10 mouse cellular contexts compared by ENCODE assay signal in the genomic region with DNA sequence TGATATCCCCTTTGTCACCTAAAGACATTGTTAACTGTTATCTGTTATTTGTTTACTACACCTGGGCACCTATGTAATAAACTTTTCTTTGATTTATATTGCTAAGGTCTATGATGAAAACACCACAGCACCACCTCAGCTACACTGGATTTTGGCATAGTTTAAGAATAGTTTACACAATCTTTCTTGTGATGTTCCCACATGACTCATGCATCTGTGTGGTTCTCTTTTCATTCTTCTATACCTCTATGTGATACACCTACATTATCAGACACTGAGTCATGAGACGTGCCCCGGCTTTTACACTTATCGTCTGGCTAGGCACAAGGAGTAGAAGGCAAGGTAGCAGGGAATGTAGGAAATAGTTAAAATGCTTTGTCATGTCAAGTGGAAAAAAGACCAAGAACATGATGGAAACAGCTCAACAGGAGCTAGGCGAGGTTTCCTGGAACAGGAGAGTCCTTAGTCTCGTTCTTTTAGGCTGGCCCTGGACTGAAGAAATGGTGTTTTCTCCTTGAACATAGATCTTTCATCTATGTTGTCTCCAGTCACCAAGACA. TPM values are rescaled to one million over a fixed set of nuclear protein-coding genes. Genes with fewer than 3 reads are reported as not detected.
DNase-seq lines count a peak whose midpoint lies in the region; ATAC-seq and TF ChIP-seq lines count a peak whose summit lies in the region.
"Had no signal": no experiment of that assay in that cellular context is flagged by ENCODE, and none has a peak within 500 bp of the region (broad histone marks: within the 10 kb centered on the region; RNA-seq: fewer than 3 reads in every experiment).

No protein-coding gene starts in this region.

- DNase-seq in forebrain, embryonic 11.5 days (ENCODE audit: low spot score), result no peak
- no peak for DNase-seq in lung, postnatal 14 days
- DNase-seq in liver, embryonic 14.5 days (ENCODE audit: low read depth in 3 of 3, low spot score in 3 of 3), result no peak
- DNase-seq: cerebellum, adult 8-10 months; heart, postnatal 14 days had no signal

- no peak for ATAC-seq in forebrain, embryonic 11.5 days (replicated peaks; ENCODE audit: low FRiP score)
- ATAC-seq in forebrain, embryonic 16.5 days, result no peak
- no peak for ATAC-seq in lung, embryonic 16.5 days (ENCODE audit: low read depth)
- no peak for ATAC-seq in embryonic facial prominence, embryonic 13.5 days (ENCODE audit: insufficient number of reproducible peaks, insufficient read depth, low FRiP score, low TSS enrichment, low read depth)
- no peak for ATAC-seq in liver, embryonic 14.5 days (ENCODE audit: insufficient read depth)
- no peak for ATAC-seq in erythroblast, adult 5-6 weeks (replicated peaks; ENCODE audit: low FRiP score, poor library complexity, severe bottlenecking)
- no peak for ATAC-seq in erythroid progenitor cell, adult 5-6 weeks (replicated peaks; ENCODE audit: low FRiP score, poor library complexity, severe bottlenecking)

- no peak overlapping the region for H3K9ac ChIP-seq in forebrain, embryonic 11.5 days (ENCODE audit: low read length)
- no peak overlapping the region for H3K9ac ChIP-seq in forebrain, embryonic 16.5 days (replicated peaks; ENCODE audit: low read depth, low read length)
- H3K9ac ChIP-seq in lung, embryonic 16.5 days (ENCODE audit: low read length), result no peak overlapping the region
- no peak overlapping the region for H3K9ac ChIP-seq in embryonic facial prominence, embryonic 13.5 days
- H3K9ac ChIP-seq in liver, embryonic 14.5 days (replicated peaks), result peak overlapping the region; percentile 6

- H3K36me3 ChIP-seq in forebrain, embryonic 11.5 days (ENCODE audit: control insufficient read depth, insufficient read depth, low read length), result no peaks in the 10 kb centered on the region
- no peaks in the 10 kb centered on the region for H3K36me3 ChIP-seq in forebrain, embryonic 16.5 days (ENCODE audit: control insufficient read depth, insufficient read depth)
- H3K36me3 ChIP-seq in lung, embryonic 16.5 days (ENCODE audit: control insufficient read depth, insufficient read depth, low read length), result no peaks in the 10 kb centered on the region
- no peaks in the 10 kb centered on the region for H3K36me3 ChIP-seq in embryonic facial prominence, embryonic 13.5 days
- H3K36me3 ChIP-seq in liver, embryonic 14.5 days (replicated peaks; ENCODE audit: control insufficient read depth, insufficient read depth, low read depth), result no peaks in the 10 kb centered on the region

- H3K4me2 ChIP-seq in forebrain, embryonic 11.5 days (ENCODE audit: low read depth, low read length, severe bottlenecking), result no peak overlapping the region
- no peak overlapping the region for H3K4me2 ChIP-seq in forebrain, embryonic 16.5 days (ENCODE audit: low read length)
- H3K4me2 ChIP-seq in lung, embryonic 16.5 days (ENCODE audit: low read depth, low read length), result no peak overlapping the region
- no peak overlapping the region for H3K4me2 ChIP-seq in embryonic facial prominence, embryonic 13.5 days
- no peak overlapping the region for H3K4me2 ChIP-seq in liver, embryonic 14.5 days (ENCODE audit: low read depth)

- H3K27ac ChIP-seq in forebrain, embryonic 11.5 days (ENCODE audit: low read depth, low read length), result peak overlapping the region; percentile 97
- no peak overlapping the region for H3K27ac ChIP-seq in forebrain, embryonic 16.5 days (ENCODE audit: low read length)
- H3K27ac ChIP-seq in lung, embryonic 16.5 days (ENCODE audit: low read length), result 0 out of 2 replicates have a peak overlapping the region, but pooled peaks have one; percentile 1
- H3K27ac ChIP-seq in embryonic facial prominence, embryonic 13.5 days, result peak overlapping the region; percentile 93
- H3K27ac ChIP-seq in liver, embryonic 14.5 days, result peak overlapping the region; percentile 99

- no peaks in the 10 kb centered on the region for H3K9me3 ChIP-seq in forebrain, embryonic 11.5 days (ENCODE audit: control insufficient read depth, low read length)
- no peaks in the 10 kb centered on the region for H3K9me3 ChIP-seq in forebrain, embryonic 16.5 days (ENCODE audit: control insufficient read depth, low read length)
- no peaks in the 10 kb centered on the region for H3K9me3 ChIP-seq in lung, embryonic 16.5 days (ENCODE audit: control insufficient read depth, low read length)
- H3K9me3 ChIP-seq in embryonic facial prominence, embryonic 13.5 days, result no peaks in the 10 kb centered on the region
- H3K9me3 ChIP-seq in liver, embryonic 14.5 days (ENCODE audit: control insufficient read depth, low read length), result no peaks in the 10 kb centered on the region

- TF ChIP-seq EP300 in liver, embryonic 14.5 days (IDR thresholded peaks at IDR 0.05; ENCODE audit: low read depth), result no peak

- WGBS in forebrain, embryonic 11.5 days, result 92% methylated on average over 5 of the region's 5 CpGs
- WGBS in forebrain, embryonic 16.5 days, result 95% methylated on average over 5 of the region's 5 CpGs
- WGBS in lung, embryonic 16.5 days, result 86% methylated on average over 5 of the region's 5 CpGs
- WGBS in embryonic facial prominence, embryonic 13.5 days, result 90% methylated on average over 5 of the region's 5 CpGs
- 79% methylated on average over 5 of the region's 5 CpGs for WGBS in liver, embryonic 14.5 days (ENCODE audit: insufficient replicate concordance)

- TF ChIP-seq CTCF in liver, embryonic 14.5 days (IDR thresholded peaks at IDR 0.05; ENCODE audit: low read depth), result no peak

- no peaks in the 10 kb centered on the region for H3K27me3 ChIP-seq in forebrain, embryonic 11.5 days (ENCODE audit: control insufficient read depth, insufficient read depth, low read length)
- H3K27me3 ChIP-seq in forebrain, embryonic 16.5 days (replicated peaks; ENCODE audit: control insufficient read depth, insufficient read depth, low read length), result no peaks in the 10 kb centered on the region
- H3K27me3 ChIP-seq in lung, embryonic 16.5 days (ENCODE audit: control insufficient read depth, insufficient read depth, low read depth, low read length), result no peaks in the 10 kb centered on the region
- H3K27me3 ChIP-seq in embryonic facial prominence, embryonic 13.5 days, result no peaks in the 10 kb centered on the region
- no peaks in the 10 kb centered on the region for H3K27me3 ChIP-seq in liver, embryonic 14.5 days (ENCODE audit: control insufficient read depth, insufficient read depth, low read length)

- no peaks in the 10 kb centered on the region; the same call in 1 of the 2 replicates for H3K4me1 ChIP-seq in forebrain, embryonic 11.5 days (replicated peaks; ENCODE audit: control insufficient read depth, insufficient read depth, low read length)
- peaks cover 14% of the 10 kb centered on the region for H3K4me1 ChIP-seq in forebrain, embryonic 16.5 days (replicated peaks; ENCODE audit: control insufficient read depth, insufficient read depth, low read length)
- peaks cover 14% of the 10 kb centered on the region for H3K4me1 ChIP-seq in lung, embryonic 16.5 days (replicated peaks; ENCODE audit: control insufficient read depth, insufficient read depth, low read length)
- H3K4me1 ChIP-seq in embryonic facial prominence, embryonic 13.5 days, result peaks cover 21% of the 10 kb centered on the region; the same call in 1 of the 2 replicates
- H3K4me1 ChIP-seq in liver, embryonic 14.5 days (replicated peaks; ENCODE audit: control insufficient read depth in 2 of 2, insufficient read depth in 2 of 2, low read length in 1 of 2), result peaks cover 20 to 23% of the 10 kb centered on the region in 2 experiments

- no peak overlapping the region for H3K4me3 ChIP-seq in forebrain, embryonic 11.5 days (ENCODE audit: low read depth, low read length)
- H3K4me3 ChIP-seq in forebrain, embryonic 16.5 days (replicated peaks; ENCODE audit: low read length), result no peak overlapping the region
- H3K4me3 ChIP-seq in lung, embryonic 16.5 days (ENCODE audit: low read length), result no peak overlapping the region
- no peak overlapping the region for H3K4me3 ChIP-seq in embryonic facial prominence, embryonic 13.5 days
- no peak overlapping the region for H3K4me3 ChIP-seq in liver, embryonic 14.5 days (ENCODE audit: insufficient read depth in 1 of 2, low read depth in 2 of 2, low read length in 2 of 2)

RNA-seq across cellular contexts. Expression of a gene that starts 1.3 kb away (rescaled TPM):
- 59.7 and 63.1 TPM in 2 replicates for polyA plus RNA-seq in forebrain, embryonic 11.5 days (2014; fragmentation: Nextera tagmentation; extraction: Ambion mirVana)
- 14.5 and 16.2 TPM in 2 replicates for polyA plus RNA-seq in forebrain, embryonic 16.5 days (2015; fragmentation: Nextera tagmentation; extraction: Ambion mirVana)
- polyA plus RNA-seq in lung, embryonic 16.5 days (2015; fragmentation: Nextera tagmentation; extraction: Ambion mirVana), result 33.4 and 44.6 TPM in 2 replicates
- polyA plus RNA-seq in embryonic facial prominence, embryonic 13.5 days (2015; fragmentation: Nextera tagmentation; extraction: Ambion mirVana), result 53.1 and 58.6 TPM in 2 replicates
- 45.2 and 45.3 TPM in 2 replicates for polyA plus RNA-seq in liver, embryonic 14.5 days (2012; rRNA removed)
- 70.4 and 74.8 TPM in 2 replicates for polyA plus RNA-seq in liver, embryonic 14.5 days (2014; fragmentation: Nextera tagmentation; extraction: Ambion mirVana)
- 12.5 and 24.5 TPM in 2 replicates for total RNA-seq in erythroblast, adult 5-6 weeks (2015; ENCODE audit: low replicate concordance)
- total RNA-seq in erythroblast, adult 5-6 weeks (2017; ENCODE audit: low replicate concordance), result 1,181 and 1,326 TPM in 2 replicates
- 222 and 372 TPM in 2 replicates for total RNA-seq in erythroid progenitor cell, adult 5-6 weeks (2015; ENCODE audit: low replicate concordance)
- 5,516 and 10,292 TPM in 2 replicates for total RNA-seq in erythroid progenitor cell, adult 5-6 weeks (2017; ENCODE audit: low replicate concordance)

RNA-seq across cellular contexts. Expression of a gene that starts 2.4 kb away (rescaled TPM):
- polyA plus RNA-seq in forebrain, embryonic 11.5 days (2014; fragmentation: Nextera tagmentation; extraction: Ambion mirVana), result 11.7 and 15.4 TPM in 2 replicates
- polyA plus RNA-seq in forebrain, embryonic 16.5 days (2015; fragmentation: Nextera tagmentation; extraction: Ambion mirVana), result 4.9 and 6.7 TPM in 2 replicates
- 13.3 and 14.0 TPM in 2 replicates for polyA plus RNA-seq in lung, embryonic 16.5 days (2015; fragmentation: Nextera tagmentation; extraction: Ambion mirVana)
- 15.6 and 18.1 TPM in 2 replicates for polyA plus RNA-seq in embryonic facial prominence, embryonic 13.5 days (2015; fragmentation: Nextera tagmentation; extraction: Ambion mirVana)
- polyA plus RNA-seq in liver, embryonic 14.5 days (2012; rRNA removed), result 40.0 and 45.7 TPM in 2 replicates
- 8.9 and 11.4 TPM in 2 replicates for polyA plus RNA-seq in liver, embryonic 14.5 days (2014; fragmentation: Nextera tagmentation; extraction: Ambion mirVana)
- 179 and 183 TPM in 2 replicates for total RNA-seq in erythroblast, adult 5-6 weeks (2015; ENCODE audit: low replicate concordance)
- total RNA-seq in erythroblast, adult 5-6 weeks (2017; ENCODE audit: low replicate concordance), result 251 and 270 TPM in 2 replicates
- 1,233 and 1,450 TPM in 2 replicates for total RNA-seq in erythroid progenitor cell, adult 5-6 weeks (2015; ENCODE audit: low replicate concordance)
- 1,686 and 1,833 TPM in 2 replicates for total RNA-seq in erythroid progenitor cell, adult 5-6 weeks (2017; ENCODE audit: low replicate concordance)

RNA-seq across cellular contexts. Expression of a gene that starts 3.1 kb away (rescaled TPM):
- 2.6 and 3.4 TPM in 2 replicates for polyA plus RNA-seq in forebrain, embryonic 11.5 days (2014; fragmentation: Nextera tagmentation; extraction: Ambion mirVana)
- 0.86 and 0.95 TPM in 2 replicates for polyA plus RNA-seq in forebrain, embryonic 16.5 days (2015; fragmentation: Nextera tagmentation; extraction: Ambion mirVana)
- 4.0 and 4.9 TPM in 2 replicates for polyA plus RNA-seq in lung, embryonic 16.5 days (2015; fragmentation: Nextera tagmentation; extraction: Ambion mirVana)
- 3.5 and 4.2 TPM in 2 replicates for polyA plus RNA-seq in embryonic facial prominence, embryonic 13.5 days (2015; fragmentation: Nextera tagmentation; extraction: Ambion mirVana)
- polyA plus RNA-seq in liver, embryonic 14.5 days (2012; rRNA removed), result 20.0 and 34.0 TPM in 2 replicates
- 2.6 and 3.5 TPM in 2 replicates for polyA plus RNA-seq in liver, embryonic 14.5 days (2014; fragmentation: Nextera tagmentation; extraction: Ambion mirVana)
- 79.4 and 128 TPM in 2 replicates for total RNA-seq in erythroblast, adult 5-6 weeks (2015; ENCODE audit: low replicate concordance)
- 1,415 and 1,638 TPM in 2 replicates for total RNA-seq in erythroblast, adult 5-6 weeks (2017; ENCODE audit: low replicate concordance)
- 856 and 1,017 TPM in 2 replicates for total RNA-seq in erythroid progenitor cell, adult 5-6 weeks (2015; ENCODE audit: low replicate concordance)
- 7,682 and 13,399 TPM in 2 replicates for total RNA-seq in erythroid progenitor cell, adult 5-6 weeks (2017; ENCODE audit: low replicate concordance)

RNA-seq across cellular contexts. Expression of a gene that starts 4.2 kb away (rescaled TPM):
- polyA plus RNA-seq in forebrain, embryonic 11.5 days (2014; fragmentation: Nextera tagmentation; extraction: Ambion mirVana), result 8.7 and 10.6 TPM in 2 replicates
- 1.6 and 2.0 TPM in 2 replicates for polyA plus RNA-seq in forebrain, embryonic 16.5 days (2015; fragmentation: Nextera tagmentation; extraction: Ambion mirVana)
- polyA plus RNA-seq in lung, embryonic 16.5 days (2015; fragmentation: Nextera tagmentation; extraction: Ambion mirVana), result 5.9 and 9.7 TPM in 2 replicates
- polyA plus RNA-seq in embryonic facial prominence, embryonic 13.5 days (2015; fragmentation: Nextera tagmentation; extraction: Ambion mirVana), result 11.3 and 14.4 TPM in 2 replicates
- 48.5 and 88.2 TPM in 2 replicates for polyA plus RNA-seq in liver, embryonic 14.5 days (2012; rRNA removed)
- 3.6 and 5.7 TPM in 2 replicates for polyA plus RNA-seq in liver, embryonic 14.5 days (2014; fragmentation: Nextera tagmentation; extraction: Ambion mirVana)
- total RNA-seq in erythroblast, adult 5-6 weeks (2015; ENCODE audit: low replicate concordance), result 41.1 and 59.8 TPM in 2 replicates
- 178 and 330 TPM in 2 replicates for total RNA-seq in erythroblast, adult 5-6 weeks (2017; ENCODE audit: low replicate concordance)
- total RNA-seq in erythroid progenitor cell, adult 5-6 weeks (2015; ENCODE audit: low replicate concordance), result 412 and 474 TPM in 2 replicates
- 1,335 and 2,217 TPM in 2 replicates for total RNA-seq in erythroid progenitor cell, adult 5-6 weeks (2017; ENCODE audit: low replicate concordance)

RNA-seq across cellular contexts. Expression of a gene that starts 7.2 kb away (rescaled TPM):
- 4.7 and 5.9 TPM in 2 replicates for polyA plus RNA-seq in forebrain, embryonic 11.5 days (2014; fragmentation: Nextera tagmentation; extraction: Ambion mirVana)
- 1.5 TPM in 1 of 2 replicates, not detected in the other for polyA plus RNA-seq in forebrain, embryonic 16.5 days (2015; fragmentation: Nextera tagmentation; extraction: Ambion mirVana)
- 5.1 and 6.6 TPM in 2 replicates for polyA plus RNA-seq in lung, embryonic 16.5 days (2015; fragmentation: Nextera tagmentation; extraction: Ambion mirVana)
- polyA plus RNA-seq in embryonic facial prominence, embryonic 13.5 days (2015; fragmentation: Nextera tagmentation; extraction: Ambion mirVana), result 7.6 and 9.2 TPM in 2 replicates
- 9.2 and 21.6 TPM in 2 replicates for polyA plus RNA-seq in liver, embryonic 14.5 days (2012; rRNA removed)
- polyA plus RNA-seq in liver, embryonic 14.5 days (2014; fragmentation: Nextera tagmentation; extraction: Ambion mirVana), result 4.5 and 5.1 TPM in 2 replicates
- 50.5 and 52.2 TPM in 2 replicates for total RNA-seq in erythroblast, adult 5-6 weeks (2015; ENCODE audit: low replicate concordance)
- 150 and 446 TPM in 2 replicates for total RNA-seq in erythroblast, adult 5-6 weeks (2017; ENCODE audit: low replicate concordance)
- 331 and 380 TPM in 2 replicates for total RNA-seq in erythroid progenitor cell, adult 5-6 weeks (2015; ENCODE audit: low replicate concordance)
- 1,134 and 2,811 TPM in 2 replicates for total RNA-seq in erythroid progenitor cell, adult 5-6 weeks (2017; ENCODE audit: low replicate concordance)
